Mouse (Mus musculus): ENCODE measurements around the gene Mtmr12.

- TF ChIP-seq CTCF (IDR thresholded peaks at IDR 0.05; ENCODE audit: insufficient read depth, low read length), result no peak
- no peak for TF ChIP-seq POLR2A (IDR thresholded peaks at IDR 0.05; ENCODE audit: borderline replicate concordance, extremely low read depth, low read depth, low read length)
Observed at GRCm38 (mm10) chr15:12314584-12314983, 109.8 kb downstream of the Mtmr12 start.

All from lung, adult 2 months (tissue).